Mouse (Mus musculus) olfactory bulb, adult 2 months (tissue): ENCODE results near the gene Zcchc14.
"Not testable (repeated sequence)": the region's sequence is repeated elsewhere in the genome, so short reads cannot be mapped to it uniquely, and the experiment has no call there.

Source experiments
- CTCF ChIP-seq: fragments of 200-500 bp; IDR thresholded peaks from 2 replicates; pipeline ENCODE4 v1.5.1; 2012; ENCODE audit warnings: low read depth, mild to moderate bottlenecking, low read length, moderate library complexity; ENCODE audit not compliant: insufficient read depth
- POLR2A ChIP-seq: fragments of 200-500 bp; IDR thresholded peaks from 2 replicates; pipeline ENCODE4 v1.6.1; 2012; ENCODE audit warnings: mild to moderate bottlenecking, low read depth, low read length, moderate library complexity; ENCODE audit not compliant: insufficient read depth

DNA sequence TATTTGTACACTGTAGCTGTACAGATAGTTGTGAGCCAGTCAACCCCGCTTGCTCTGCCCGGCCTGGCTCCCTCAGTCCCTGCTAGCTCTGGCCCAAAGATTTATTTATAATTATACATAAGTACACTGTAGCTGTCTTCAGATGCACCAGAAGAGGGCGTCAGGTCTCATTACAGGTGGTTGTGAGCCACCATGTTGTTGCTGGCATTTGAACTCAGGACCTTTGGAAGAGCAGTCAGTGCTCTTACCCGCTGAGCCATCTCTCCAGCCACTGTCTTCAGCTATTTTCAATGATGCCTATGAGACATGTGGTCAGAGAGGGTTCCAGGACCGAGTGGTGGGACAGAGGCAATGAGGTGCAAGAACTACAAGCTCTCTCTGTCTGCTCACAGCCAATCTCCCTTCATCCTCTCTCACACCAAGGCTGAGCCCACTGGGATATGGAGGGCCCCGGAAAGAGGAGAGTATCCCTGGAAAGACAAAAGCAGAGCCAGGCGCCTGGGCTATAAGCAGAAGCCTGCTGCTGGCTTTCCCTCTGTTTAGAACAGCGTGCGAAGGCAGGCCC lies 15.3 kb upstream of the Zcchc14 start:
- not testable (repeated sequence) for TF ChIP-seq CTCF, POLR2A
